8 mouse cellular contexts compared by ENCODE assay signal in the genomic region with DNA sequence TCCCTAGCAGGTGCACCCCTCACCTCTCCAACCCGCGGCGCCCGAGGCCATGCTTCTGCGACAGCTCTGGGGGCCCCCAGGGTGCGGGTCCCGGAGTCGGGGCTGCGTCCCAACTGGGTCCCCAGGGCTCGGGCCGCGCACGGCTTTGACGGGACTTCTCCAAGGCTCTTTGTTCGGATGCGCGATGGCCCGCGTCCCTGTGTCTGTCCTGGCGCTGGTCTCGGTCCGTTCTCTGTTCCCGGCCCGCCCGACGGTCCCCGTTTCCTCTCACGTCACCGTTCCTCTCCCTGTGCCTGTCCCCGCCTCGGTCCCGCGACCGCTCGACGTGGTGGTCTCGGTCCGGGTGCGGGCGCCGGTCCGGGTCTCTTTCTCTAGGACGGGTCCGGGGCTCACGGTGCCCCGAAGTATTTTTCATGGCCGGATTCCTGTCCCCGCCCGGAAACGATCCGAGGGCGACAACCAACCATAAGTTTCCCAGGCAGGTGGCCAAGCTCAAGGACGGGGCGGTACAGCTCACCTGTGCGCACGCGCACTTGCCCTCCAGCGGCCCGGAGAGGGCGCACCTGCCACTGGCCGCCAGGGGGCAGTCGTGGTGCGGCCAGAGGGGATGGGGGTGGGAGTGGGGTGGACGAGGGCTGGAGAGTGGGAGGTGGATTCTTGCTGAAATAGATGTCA. TPM values are rescaled to one million over a fixed set of nuclear protein-coding genes. Genes with fewer than 3 reads are reported as not detected.
A peak's percentile ranks its signal among the peaks of the same experiment; 100 is the strongest.
DNase-seq lines count a peak whose midpoint lies in the region; ATAC-seq lines count a peak whose summit lies in the region.

A gene (minus strand): TSS at position 511 of the 675 bp plus-strand sequence.

- DNase-seq in gastrocnemius, postnatal 10 days: peak; percentile 41
- DNase-seq in gastrocnemius, adult 8-10 months (ENCODE audit: low spot score in 2 of 2): no peak
- DNase-seq in c-Kit-negative CD71-positive TER-119-positive erythroid progenitor cells, embryonic 14.5 days (ENCODE audit: low read depth, low spot score): peak; percentile 8
- peak; percentile 81 for DNase-seq in kidney, postnatal 10 days
- peak; percentile 85 to 86 for DNase-seq in lung, postnatal 4 days
- DNase-seq in splenic B cell, adult 2 months (ENCODE audit: low read depth, low spot score): peak; percentile 71
- no peak for DNase-seq in right cerebral cortex, postnatal 36 days (ENCODE audit: low spot score in 2 of 2)

- H3K36me3 ChIP-seq in splenic B cell, adult 2 months (ENCODE audit: control insufficient read depth, insufficient read depth, low read length, poor library complexity, severe bottlenecking): no peaks in the 10 kb centered on the region

- no peaks in the 10 kb centered on the region for H3K27me3 ChIP-seq in splenic B cell, adult 2 months (ENCODE audit: control insufficient read depth, insufficient read depth, low read length, poor library complexity, severe bottlenecking)

- ATAC-seq in granulocyte monocyte progenitor cell, adult 5-6 weeks (replicated peaks; ENCODE audit: poor library complexity, severe bottlenecking): peak; percentile 73

RNA-seq across cellular contexts. Expression of the gene that starts here (rescaled TPM):
- total RNA-seq in gastrocnemius, postnatal 10 days (2021): under 1 TPM; 0.25 to 0.26 TPM
- total RNA-seq in gastrocnemius, adult 8-10 months (2022): not detected
- total RNA-seq in granulocyte monocyte progenitor cell, adult 5-6 weeks (2014; fragmentation: Nextera tagmentation): not detected in 2 replicates
- not detected in 2 replicates for total RNA-seq in granulocyte monocyte progenitor cell, adult 5-6 weeks (2017)

Comparison
In these comparisons a context has a peak if more than half of its experiments do, and no peak if none do; other contexts are left out.
1. Peak in DNase-seq in gastrocnemius, postnatal 10 days; RNA of the gene not detected or under 1 TPM.
2. Peak in ATAC-seq in granulocyte monocyte progenitor cell, adult 5-6 weeks; RNA of the gene not detected or under 1 TPM.
3. DNase-seq: peak in c-Kit-negative CD71-positive TER-119-positive erythroid progenitor cells, embryonic 14.5 days (single experiment), kidney, postnatal 10 days (single experiment), lung, postnatal 4 days (2 of 2) and splenic B cell, adult 2 months (single experiment); none in gastrocnemius, adult 8-10 months (0 of 2) and right cerebral cortex, postnatal 36 days (0 of 2).